Mouse (Mus musculus): ENCODE data around the gene Slc39a9.

The Slc39a9 gene

GRCm38 (mm10) chr12:80643693-80644505, at the start of gene Slc39a9, which contains the start of gene Erh:
Gene Slc39a9, plus strand, starts transcription at chr12:80643883.
Gene Erh, minus strand, starts transcription at chr12:80644341.
- peak; percentile 93 for DNase-seq

- DNase-seq, result no peak
Measured at GRCm38 (mm10) chr12:80594141-80594540, 49.5 kb upstream of the Slc39a9 start.

GRCm38 (mm10) chr12:80594781-80595180, 48.9 kb upstream of the Slc39a9 start:
- DNase-seq, result no peak

- DNase-seq, result no peak
Measured at GRCm38 (mm10) chr12:80595566-80595965, 48.1 kb upstream of the Slc39a9 start.

GRCm38 (mm10) chr12:80595968-80596367, 47.7 kb upstream of the Slc39a9 start:
- DNase-seq, result no peak

GRCm38 (mm10) chr12:80598236-80598635, 45.4 kb upstream of the Slc39a9 start:
- DNase-seq, result no peak

- no peak for DNase-seq
Measured at GRCm38 (mm10) chr12:80598756-80599155, 44.9 kb upstream of the Slc39a9 start.

- DNase-seq, result no peak
Measured at GRCm38 (mm10) chr12:80601597-80602269, 42.0 kb upstream of the Slc39a9 start.

GRCm38 (mm10) chr12:80602432-80602831, 41.3 kb upstream of the Slc39a9 start:
- no peak for DNase-seq

- no peak for DNase-seq
Measured at GRCm38 (mm10) chr12:80603566-80603965, 40.1 kb upstream of the Slc39a9 start.

- no peak for DNase-seq
Measured at GRCm38 (mm10) chr12:80604218-80604617, 39.5 kb upstream of the Slc39a9 start.

GRCm38 (mm10) chr12:80608576-80608975, 35.1 kb upstream of the Slc39a9 start:
- DNase-seq, result no peak

- no peak for DNase-seq
Measured at GRCm38 (mm10) chr12:80609928-80610327, 33.8 kb upstream of the Slc39a9 start.

- no peak for DNase-seq
Measured at GRCm38 (mm10) chr12:80612113-80612791, 31.4 kb upstream of the Slc39a9 start.

GRCm38 (mm10) chr12:80615371-80616257, 28.1 kb upstream of the Slc39a9 start:
- DNase-seq, result no peak

GRCm38 (mm10) chr12:80620501-80620900, 23.2 kb upstream of the Slc39a9 start:
- no peak for DNase-seq

- DNase-seq, result no peak
Measured at GRCm38 (mm10) chr12:80631790-80632189, 11.9 kb upstream of the Slc39a9 start.

- peak; percentile 75 for DNase-seq
Measured at GRCm38 (mm10) chr12:80642725-80643692, 674 bp upstream of the Slc39a9 start.

- DNase-seq, result no peak
Measured at GRCm38 (mm10) chr12:80644506-80644868, 804 bp downstream of the Slc39a9 start.

GRCm38 (mm10) chr12:80646377-80646776, 2.7 kb downstream of the Slc39a9 start:
- DNase-seq, result no peak

GRCm38 (mm10) chr12:80653951-80654658, 10.4 kb downstream of the Slc39a9 start:
- DNase-seq, result no peak
